Mouse (Mus musculus) left cerebral cortex, adult 2 months (tissue): Measurements from ENCODE around the gene Lamc1. TPM values are rescaled to one million over a fixed set of nuclear protein-coding genes. Genes with fewer than 3 reads are reported as not detected.
A peak's percentile ranks its signal among the peaks of the same experiment; 100 is the strongest.

Experiments used
- DNase-seq, 2 experiments: peaks; one replicate each; pipeline ENCODE4 v3.0.0; 2021 to 2022; ENCODE audit warnings: low spot score in 2 of 2, mixed read lengths in 1 of 2; ENCODE audit errors: extremely low spot score in 1 of 2
- H3K27ac ChIP-seq: fragments of 200-600 bp; 2 replicates; pipeline ENCODE4 v1.8.1; 2022
- H3K4me3 ChIP-seq: fragments of 200-600 bp; 2 replicates; pipeline ENCODE4 v1.8.1; 2022
- CTCF ChIP-seq: fragments of 200-600 bp; IDR thresholded peaks from 2 replicates; pipeline ENCODE4 v1.8.1; 2022; ENCODE audit warnings: antibody characterized with exemption, mild to moderate bottlenecking, moderate library complexity
- intact Hi-C: fragments of 180-260 bp; cut with DNase I; formaldehyde crosslinking; loops from one replicate; pipeline ENCODE4 v1.15.1; 2025
- total RNA-seq, 2 experiments: library from RNA; stranded (reverse); gene quantifications; 2 replicates each; pipeline ENCODE4 v1.2.3; 2021

Lamc1 gene
- total RNA-seq, 2 experiments from 2014 or later = 22.0 to 26.4 TPM

DNA sequence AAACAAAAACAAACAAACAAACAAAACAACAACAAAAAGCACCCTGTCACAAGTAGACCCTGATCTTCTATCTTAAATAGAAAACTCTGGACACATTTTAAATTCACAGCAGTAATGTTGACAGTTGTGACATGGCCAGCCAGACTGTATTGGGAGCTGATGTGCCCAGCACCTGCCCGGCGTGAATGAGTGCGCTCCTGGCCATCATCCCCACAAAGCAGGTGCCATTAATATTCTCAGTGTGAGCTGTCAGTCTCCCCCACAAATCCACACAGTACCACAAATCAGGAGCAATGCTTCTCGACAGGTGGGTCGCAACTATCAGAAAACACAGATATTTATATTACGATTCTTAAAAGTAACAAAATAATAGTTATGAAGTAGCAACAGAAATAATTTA is 139.6 kb downstream of the Lamc1 start:
- Histone ChIP-seq H3K4me3 (no peak overlapping the region), H3K27ac (no peak overlapping the region)
- intact Hi-C loops = no loop called here
- TF ChIP-seq CTCF = no peak
- DNase-seq = no peak

DNA sequence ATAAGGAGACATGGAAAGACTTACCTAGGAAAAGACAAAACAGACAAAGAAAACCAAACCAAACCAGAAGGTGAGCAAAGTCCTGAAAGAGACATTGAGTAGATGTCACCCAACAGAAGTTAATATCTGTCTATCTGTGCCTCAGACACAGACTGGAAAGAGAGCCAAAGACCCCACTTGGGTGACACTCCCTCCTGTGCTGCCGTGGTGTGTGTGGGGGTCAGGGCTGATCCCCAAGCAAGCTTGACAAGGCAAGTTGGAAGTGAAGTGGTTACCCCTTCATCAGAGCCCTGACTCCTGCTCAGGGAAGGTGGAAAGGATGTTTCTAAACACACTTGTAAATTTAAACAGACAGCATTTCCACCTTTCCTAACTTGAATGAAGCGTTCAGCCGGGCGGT is 140.2 kb downstream of the Lamc1 start:
- Histone ChIP-seq H3K4me3 (no peak overlapping the region), H3K27ac (no peak overlapping the region)
- no peak for DNase-seq
- intact Hi-C loops = no loop called here
- TF ChIP-seq CTCF = no peak

DNA sequence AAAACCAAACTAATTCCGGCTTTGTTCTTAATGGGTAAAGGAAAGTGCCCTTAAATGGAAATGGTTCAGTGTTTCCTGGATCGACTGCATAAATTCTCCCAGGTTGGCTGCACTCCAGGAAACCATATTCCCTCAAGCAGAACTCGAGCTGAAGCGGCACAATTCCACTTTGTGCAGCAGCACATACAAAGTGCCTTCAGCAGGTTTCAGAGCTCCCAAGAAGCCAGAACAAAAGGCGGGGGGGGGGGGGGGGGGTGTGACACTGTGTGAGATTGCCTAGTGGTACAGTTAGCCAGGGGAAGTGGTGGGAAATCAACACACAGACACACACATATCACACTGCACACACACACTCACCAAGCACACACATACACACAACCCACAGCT is 140.7 kb downstream of the Lamc1 start:
- no peak overlapping the region for H3K4me3 ChIP-seq
- TF ChIP-seq CTCF = no peak
- peak; percentile 22 to 27 for DNase-seq
- intact Hi-C loops = no loop called here
- no peak overlapping the region for H3K27ac ChIP-seq

DNA sequence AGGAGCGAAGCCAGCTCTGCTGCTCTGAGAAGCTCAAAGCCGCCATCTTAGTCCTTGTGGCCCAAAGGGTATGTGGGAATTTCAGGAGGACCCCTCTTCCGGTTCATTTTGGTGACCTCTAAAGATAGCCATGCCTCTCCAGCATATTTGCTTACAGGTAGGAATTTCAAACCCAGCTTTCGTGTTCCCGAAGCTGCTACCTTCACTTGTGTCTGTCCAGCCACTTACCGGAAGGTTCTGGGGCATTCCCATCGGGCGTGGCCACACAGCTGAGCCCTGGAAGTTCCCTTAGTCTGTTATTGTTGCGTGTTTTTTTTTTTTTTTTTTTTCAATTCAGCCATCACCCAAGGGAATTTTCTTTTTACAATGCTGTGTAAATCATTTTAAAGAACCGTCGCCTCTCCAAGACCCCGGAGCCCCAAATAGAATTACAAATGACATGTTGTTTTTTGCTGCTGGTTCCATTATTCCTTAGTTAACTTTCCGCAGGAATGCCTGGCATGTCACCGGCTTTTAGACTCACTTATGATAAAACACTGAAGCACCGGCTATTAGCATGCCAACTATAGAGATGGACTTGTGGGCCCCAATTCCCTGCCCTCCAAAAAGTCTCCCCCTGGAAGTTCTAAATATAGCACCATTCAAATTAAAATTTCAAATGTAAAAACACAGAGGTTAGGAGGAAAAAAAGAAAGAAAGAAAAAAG is 141.2 kb downstream of the Lamc1 start:
- DNase-seq = no peak
- Histone ChIP-seq H3K27ac (no peak overlapping the region), H3K4me3 (no peak overlapping the region)
- no peak for TF ChIP-seq CTCF
- intact Hi-C loops = no loop called here

DNA sequence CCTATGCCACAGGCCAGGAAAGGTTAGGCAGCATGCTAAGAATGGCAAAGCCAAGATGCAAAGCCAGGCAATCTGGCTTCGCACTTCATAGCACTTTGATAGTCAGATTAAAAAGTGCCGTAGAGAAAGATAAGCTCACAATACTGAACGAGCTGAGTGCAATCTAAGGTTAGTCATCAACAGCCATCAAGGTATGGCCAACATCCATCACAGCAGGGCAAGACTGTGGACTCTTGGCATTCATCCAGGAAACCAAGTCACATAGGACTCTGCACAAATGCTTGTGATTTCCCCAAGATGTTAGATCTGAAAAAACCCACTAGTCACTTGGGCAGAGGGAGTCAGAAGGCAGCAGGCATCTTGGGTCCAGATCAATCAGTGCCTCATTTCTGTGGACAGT is 144.5 kb downstream of the Lamc1 start:
- intact Hi-C loops = loop anchor here (5.0 kb wide), 1 partner anchor 144 kb away; the partner anchor contains the start of gene Lamc1
- no peak for TF ChIP-seq CTCF
- DNase-seq = no peak
- H3K4me3 ChIP-seq = no peak overlapping the region
- no peak overlapping the region for H3K27ac ChIP-seq

DNA sequence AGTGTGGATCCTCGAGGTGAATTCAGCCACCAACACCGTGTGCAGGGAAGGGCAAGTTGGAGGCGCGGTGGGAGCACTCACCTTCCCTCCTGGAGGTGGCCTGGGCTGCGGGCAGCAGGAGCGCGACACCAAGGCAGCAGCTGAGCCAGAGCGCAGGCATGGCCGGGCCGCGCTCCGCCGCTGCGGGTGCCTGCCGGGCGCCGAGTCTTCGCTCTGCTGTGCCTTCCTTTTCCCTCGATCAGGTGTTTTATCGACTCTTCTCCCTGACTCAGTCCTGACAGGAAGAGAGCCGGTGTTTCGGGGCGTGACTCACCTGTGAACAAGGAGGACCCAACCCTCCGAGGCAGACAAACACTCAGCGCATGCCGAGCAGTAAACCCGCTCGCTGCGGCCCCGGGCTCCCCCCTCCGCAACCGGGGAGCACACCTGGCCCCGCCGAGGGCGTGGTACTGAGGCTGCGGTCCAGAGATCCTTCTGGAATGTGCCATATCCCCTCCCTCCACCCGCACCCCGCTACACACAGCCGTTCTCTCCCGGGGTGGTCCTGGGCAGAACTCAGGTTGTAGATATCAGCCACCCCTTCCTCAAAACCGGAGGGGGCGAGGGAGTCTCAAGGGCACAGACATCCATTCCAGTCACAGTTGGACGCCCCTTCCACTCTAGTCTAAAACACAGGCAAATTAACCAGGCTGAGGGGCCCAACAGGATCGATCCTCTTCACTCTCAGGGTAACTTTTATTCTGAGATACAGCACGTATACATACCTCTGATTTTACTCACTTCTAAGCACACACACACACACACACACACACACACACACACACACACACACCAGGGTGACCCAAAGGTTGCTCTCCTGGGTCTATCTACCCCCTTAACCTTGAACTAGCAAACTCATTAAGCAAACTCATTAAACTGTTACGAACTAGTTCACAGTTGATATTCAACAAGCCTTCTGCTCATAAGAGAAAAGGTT is 146.5 kb downstream of the Lamc1 start, which contains the start of gene Lamc2:
Lamc2 (minus strand) TSS at position 620 of the 976 bp plus-strand sequence.
- no peak for TF ChIP-seq CTCF
- intact Hi-C loops = loop anchor here (5.0 kb wide), 1 partner anchor 146 kb away; the partner anchor contains the start of gene Lamc1
- 0 out of 2 replicates have a peak within 1 kb of the TSS, but pooled peaks have one; percentile 3 for H3K27ac ChIP-seq
- H3K4me3 ChIP-seq = peak within 1 kb of the TSS; percentile 51
- peak in 1 of 2 experiments; percentile 36 for DNase-seq

DNA sequence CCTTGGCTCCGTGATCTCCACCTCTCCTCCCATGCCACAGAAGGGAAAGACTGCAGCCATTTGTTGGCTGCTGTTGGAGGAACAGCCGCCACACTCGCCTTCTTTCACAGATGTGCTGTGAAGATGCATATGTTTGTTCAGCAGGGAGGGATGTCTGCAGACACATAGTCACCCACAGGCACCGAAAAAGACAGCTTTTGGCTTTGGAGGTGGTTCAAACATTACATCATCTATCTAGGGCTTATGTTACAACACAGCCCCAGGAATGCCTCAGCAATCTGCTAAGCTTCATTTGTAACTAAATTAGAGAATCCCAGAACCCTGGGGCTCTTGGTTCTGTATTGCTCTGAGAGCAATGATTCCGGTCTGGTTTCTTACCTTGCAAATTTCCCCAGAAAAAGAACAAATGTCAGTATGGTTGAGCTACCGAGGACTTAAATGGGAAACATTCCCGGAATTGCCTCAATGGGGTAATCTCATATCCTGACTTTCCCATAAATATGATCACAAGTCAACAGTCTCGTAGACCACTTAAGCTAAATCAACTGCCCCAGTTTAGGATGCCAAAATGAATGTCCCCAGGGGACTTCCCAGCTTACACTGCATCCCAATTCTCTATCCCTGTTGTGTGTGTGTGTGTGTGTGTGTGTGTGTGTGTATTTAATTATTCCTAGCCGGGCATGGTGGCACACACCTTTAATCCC is 151.8 kb downstream of the Lamc1 start:
- intact Hi-C loops = loop anchor here (2.0 to 5.0 kb wide), 3 partner anchors 37 to 107 kb away; no protein-coding TSS in a partner anchor

DNA sequence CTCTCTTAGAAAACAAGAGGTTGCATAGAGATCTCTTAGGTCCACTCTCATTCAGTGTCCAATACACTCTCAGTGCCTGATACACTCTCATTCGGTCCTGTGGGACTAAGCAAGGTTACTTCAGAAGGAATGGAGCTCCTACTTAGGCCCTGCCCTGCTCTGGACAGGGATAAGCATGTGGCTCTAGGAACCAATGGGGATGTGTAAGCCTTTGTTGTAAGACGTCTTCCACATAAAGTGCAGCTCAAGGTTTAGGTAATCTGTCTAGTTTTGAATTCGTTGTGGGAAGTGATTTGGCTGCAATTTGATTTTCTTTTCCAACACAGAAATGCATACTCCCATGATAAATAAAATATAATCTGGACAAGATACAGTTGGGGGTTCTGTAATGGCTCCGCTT is 152.4 kb downstream of the Lamc1 start:
- intact Hi-C loops = loop anchor here (2.0 to 5.0 kb wide), 3 partner anchors 37 to 107 kb away; no protein-coding TSS in a partner anchor
- TF ChIP-seq CTCF = no peak
- Histone ChIP-seq H3K27ac (peak overlapping the region; percentile 67), H3K4me3 (no peak overlapping the region)
- no peak for DNase-seq

More for the DNA sequence above, 151.8 kb downstream of the Lamc1 start:
- peak overlapping the region; percentile 67 for H3K27ac ChIP-seq
- no peak overlapping the region for H3K4me3 ChIP-seq
- no peak for TF ChIP-seq CTCF
- peak; percentile 32 to 55 for DNase-seq

DNA sequence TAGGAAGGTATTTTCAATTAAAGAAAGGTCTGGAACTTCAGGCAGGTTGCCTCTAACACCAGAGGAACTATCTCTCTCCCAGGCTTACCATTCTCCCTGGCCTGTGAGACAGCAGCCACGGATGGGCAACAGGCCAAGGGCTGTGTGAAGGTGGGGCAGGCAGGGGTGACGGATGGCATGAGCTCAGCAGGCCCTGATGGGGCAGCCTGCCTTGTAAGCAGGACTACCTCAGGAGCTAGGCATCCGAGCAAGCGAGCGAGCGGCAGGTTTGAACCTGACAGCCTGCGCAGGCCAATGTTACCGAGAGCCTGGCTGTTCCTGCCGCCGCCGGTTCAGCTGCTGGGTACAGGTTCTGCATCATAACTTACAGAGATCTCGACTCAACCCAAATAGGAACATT is 157.8 kb downstream of the Lamc1 start:
- no peak overlapping the region for H3K27ac ChIP-seq
- intact Hi-C loops = no loop called here
- H3K4me3 ChIP-seq = no peak overlapping the region
- no peak for TF ChIP-seq CTCF
- no peak for DNase-seq

DNA sequence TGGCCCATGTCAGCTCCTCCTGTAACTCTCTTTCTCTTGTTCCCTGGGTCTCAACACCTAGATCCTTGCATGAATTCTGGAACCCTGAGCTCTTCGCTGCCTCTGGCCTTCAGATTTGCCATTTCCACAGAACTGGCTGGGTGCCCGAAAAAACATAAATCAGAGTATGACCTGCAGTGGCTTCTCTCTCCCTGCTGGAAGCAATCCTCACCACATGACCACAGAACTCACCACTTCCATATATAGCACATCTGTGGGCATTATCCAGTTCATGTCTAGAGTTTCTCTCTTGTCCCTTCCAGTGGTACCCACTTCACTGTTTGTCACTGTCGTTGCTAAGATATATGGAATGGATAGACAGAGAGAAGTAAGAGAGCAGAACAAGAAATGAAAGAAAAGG is 159.3 kb downstream of the Lamc1 start:
- Histone ChIP-seq H3K4me3 (no peak overlapping the region), H3K27ac (no peak overlapping the region)
- TF ChIP-seq CTCF = no peak

DNA sequence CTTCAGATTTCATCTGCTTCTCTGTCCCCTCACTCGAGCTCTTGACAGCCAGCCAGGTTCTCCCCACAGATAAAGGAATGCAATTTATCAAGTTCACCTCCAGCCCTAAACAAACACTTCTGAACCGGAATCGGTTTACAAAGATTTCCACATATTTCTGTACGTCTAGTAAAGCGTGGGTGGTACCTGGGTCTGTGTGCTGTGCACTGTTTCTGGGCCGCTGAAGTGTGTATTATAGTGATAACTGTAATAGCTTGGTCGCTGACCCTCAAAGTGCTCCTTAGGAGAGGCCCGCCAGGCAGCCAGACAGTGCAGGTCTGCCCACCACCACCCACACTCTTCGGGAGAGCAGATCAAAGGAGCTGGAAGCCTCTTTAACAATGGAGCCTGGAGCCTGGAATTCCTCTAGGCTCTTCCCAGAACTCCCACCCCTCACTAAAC is 160.3 kb downstream of the Lamc1 start:
- intact Hi-C loops = no loop called here
- no peak for DNase-seq
- no peak for TF ChIP-seq CTCF
- Histone ChIP-seq H3K27ac (no peak overlapping the region), H3K4me3 (no peak overlapping the region)

More for the DNA sequence above, 159.3 kb downstream of the Lamc1 start:
- no peak for DNase-seq
- intact Hi-C loops = no loop called here
